Mouse (Mus musculus) neural tube, embryonic 13.5 days (tissue): ENCODE measurements around the gene Map6d1. TPM values are rescaled to one million over a fixed set of nuclear protein-coding genes. Genes with fewer than 3 reads are reported as not detected.

Experiments
- ATAC-seq: fragments of 200-750 bp; cut with Nextera tagmentation; 2 replicates; pipeline ENCODE4 v1.8.0; 2017; ENCODE audit warnings: low read depth, mild to moderate bottlenecking, moderate TSS enrichment, moderate library complexity
- H3K27ac ChIP-seq: fragments of 300-500 bp; sonication (generic); replicated peaks from 2 replicates; pipeline ENCODE4 v1.5.1; 2015; ENCODE audit warnings: moderate library complexity, mild to moderate bottlenecking, inconsistent platforms
- H3K27me3 ChIP-seq: fragments of 300-500 bp; sonication (generic); 2 replicates; pipeline ENCODE4 v1.6.1; 2015; ENCODE audit warnings: mild to moderate bottlenecking, inconsistent platforms
- H3K36me3 ChIP-seq: fragments of 300-500 bp; sonication (generic); 2 replicates; pipeline ENCODE4 v1.6.1; 2015; ENCODE audit warnings: mild to moderate bottlenecking, inconsistent platforms
- H3K4me1 ChIP-seq: fragments of 300-500 bp; sonication (generic); replicated peaks from 2 replicates; pipeline ENCODE4 v1.6.1; 2015; ENCODE audit warnings: inconsistent platforms
- H3K4me2 ChIP-seq: fragments of 300-500 bp; sonication (generic); 2 replicates; pipeline ENCODE4 v1.6.1; 2015; ENCODE audit warnings: inconsistent platforms, mild to moderate bottlenecking, moderate library complexity
- H3K4me3 ChIP-seq: fragments of 300-500 bp; sonication (generic); 2 replicates; pipeline ENCODE4 v1.5.1; 2015; ENCODE audit warnings: mild to moderate bottlenecking, inconsistent platforms
- H3K9ac ChIP-seq: fragments of 300-500 bp; sonication (generic); 2 replicates; pipeline ENCODE4 v1.6.1; 2015; ENCODE audit warnings: moderate library complexity, mild to moderate bottlenecking, inconsistent platforms
- H3K9me3 ChIP-seq: fragments of 300-500 bp; sonication (generic); 2 replicates; pipeline ENCODE4 v1.6.1; 2016; ENCODE audit warnings: inconsistent platforms
- WGBS: fragments of 180-500 bp; shearing (Covaris S2); methylation state at CpG from one replicate; pipeline ENCODE4 v1.1.7; 2015; 5-methylcytosine and 5-hydroxymethylcytosine counted together
- polyA plus RNA-seq: library from polyadenylated mRNA; unstranded; fragments of >200 nt; fragmentation: Nextera tagmentation; extraction: Ambion mirVana; gene quantifications from 2 replicates; pipeline ENCODE4 v1.2.1, GENCODE M21; 2015

Gene Map6d1
- 3.9 and 4.4 TPM in 2 replicates for polyA plus RNA-seq

DNA sequence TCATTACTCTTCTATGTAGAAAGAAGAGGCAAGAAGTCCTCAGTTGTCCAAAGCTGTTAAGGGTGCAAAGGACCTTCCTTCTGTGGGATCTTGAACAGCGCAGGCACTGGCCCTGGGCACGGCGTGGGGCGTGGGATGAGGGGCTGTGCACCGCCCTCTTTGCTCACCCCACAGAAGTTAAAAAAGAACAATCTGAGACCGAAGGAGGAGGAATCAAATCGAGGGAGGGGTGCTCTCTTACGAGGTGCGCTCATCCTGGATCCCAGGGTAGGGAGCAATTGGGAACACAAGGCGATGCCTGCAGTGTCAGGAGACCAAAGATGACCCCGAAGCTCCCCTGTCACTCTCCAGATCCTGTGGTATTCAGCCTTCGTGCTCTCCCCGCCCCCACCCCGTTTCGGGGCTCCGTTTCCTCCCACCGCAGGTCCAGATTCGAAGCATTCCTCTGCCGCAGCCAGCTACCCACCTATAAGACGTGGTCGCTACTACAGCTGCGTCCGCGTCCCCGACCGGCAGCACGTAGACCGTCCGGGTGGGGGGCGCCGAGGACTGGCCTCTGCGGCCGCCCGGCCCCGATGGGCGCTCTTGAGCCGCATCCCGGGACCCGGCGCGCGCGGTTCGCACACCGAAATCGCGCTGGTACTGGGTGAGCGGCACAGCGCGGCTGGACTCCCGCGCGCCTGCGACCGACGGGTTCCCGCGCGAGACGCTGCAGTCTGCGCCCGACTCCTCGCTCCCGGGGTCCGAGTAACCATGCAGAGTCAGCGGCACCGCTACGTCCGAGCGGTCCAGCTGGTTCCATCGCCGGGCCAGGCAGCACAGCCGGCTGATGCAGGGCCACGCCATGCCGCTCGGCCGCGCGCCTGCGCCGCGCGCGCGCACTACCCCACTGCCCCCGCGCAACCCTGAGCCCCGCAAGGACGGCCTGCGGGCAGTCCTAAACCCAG is at the start of gene Map6d1:
Gene Map6d1 (minus strand): TSS at position 891 of the 947 bp plus-strand sequence.
- H3K4me3 ChIP-seq, result peak within 1 kb of the TSS; percentile 74
- peak within 1 kb of the TSS; percentile 72 for H3K4me2 ChIP-seq
- ATAC-seq, result peak; percentile 90
- peaks cover 7% of the 10 kb centered on the region; the same call in 1 of the 2 replicates for H3K27me3 ChIP-seq
- no peaks in the 10 kb centered on the region for H3K9me3 ChIP-seq
- peaks cover 18% of the 10 kb centered on the region for H3K4me1 ChIP-seq
- peak within 1 kb of the TSS; percentile 81 for H3K27ac ChIP-seq
- no peaks in the 10 kb centered on the region for H3K36me3 ChIP-seq
- under 1% methylated on average over 82 of the region's 90 CpGs for WGBS
- H3K9ac ChIP-seq, result peak within 1 kb of the TSS; percentile 82

- Histone ChIP-seq H3K27ac (no peak overlapping the region), H3K4me3 (no peak overlapping the region), H3K9ac (no peak overlapping the region), H3K36me3 (peaks cover 72% of the 10 kb centered on the region), H3K4me1 (no peaks in the 10 kb centered on the region), H3K9me3 (no peaks in the 10 kb centered on the region), H3K4me2 (no peak overlapping the region), H3K27me3 (no peaks in the 10 kb centered on the region)
- WGBS, result 85% methylated on average over 4 of the region's 4 CpGs
- no peak for ATAC-seq
Observed at GRCm38 (mm10) chr16:20280238-20280637, 39.1 kb upstream of the Map6d1 start.

- Histone ChIP-seq H3K4me2 (no peak overlapping the region), H3K9ac (no peak overlapping the region), H3K9me3 (no peaks in the 10 kb centered on the region), H3K27me3 (no peaks in the 10 kb centered on the region), H3K27ac (no peak overlapping the region), H3K4me1 (no peaks in the 10 kb centered on the region), H3K4me3 (no peak overlapping the region), H3K36me3 (peaks cover 63% of the 10 kb centered on the region)
- ATAC-seq, result no peak
- WGBS, result 94% methylated on average over 5 of the region's 5 CpGs
Observed at GRCm38 (mm10) chr16:20279395-20279794, 38.2 kb upstream of the Map6d1 start.

- no peaks in the 10 kb centered on the region for H3K4me1 ChIP-seq
- H3K27ac ChIP-seq, result no peak overlapping the region
- 67% methylated on average over 3 of the region's 3 CpGs for whole genome bisulfite sequencing
- H3K27me3 ChIP-seq, result no peaks in the 10 kb centered on the region
- H3K9me3 ChIP-seq, result no peaks in the 10 kb centered on the region
- H3K4me3 ChIP-seq, result no peak overlapping the region
- H3K9ac ChIP-seq, result no peak overlapping the region
- ATAC-seq, result no peak
- no peak overlapping the region for H3K4me2 ChIP-seq
- peaks cover 3% of the 10 kb centered on the region for H3K36me3 ChIP-seq
Observed at GRCm38 (mm10) chr16:20272994-20273393, 31.8 kb upstream of the Map6d1 start.

- no peaks in the 10 kb centered on the region for H3K9me3 ChIP-seq
- 86% methylated on average over 4 of the region's 4 CpGs for WGBS
- H3K9ac ChIP-seq, result no peak overlapping the region
- no peak overlapping the region for H3K4me3 ChIP-seq
- ATAC-seq, result no peak
- H3K27me3 ChIP-seq, result no peaks in the 10 kb centered on the region
- H3K4me2 ChIP-seq, result no peak overlapping the region
- no peaks in the 10 kb centered on the region for H3K36me3 ChIP-seq
- H3K27ac ChIP-seq, result no peak overlapping the region
- no peaks in the 10 kb centered on the region for H3K4me1 ChIP-seq
Observed at GRCm38 (mm10) chr16:20271339-20271738, 30.2 kb upstream of the Map6d1 start.

DNA sequence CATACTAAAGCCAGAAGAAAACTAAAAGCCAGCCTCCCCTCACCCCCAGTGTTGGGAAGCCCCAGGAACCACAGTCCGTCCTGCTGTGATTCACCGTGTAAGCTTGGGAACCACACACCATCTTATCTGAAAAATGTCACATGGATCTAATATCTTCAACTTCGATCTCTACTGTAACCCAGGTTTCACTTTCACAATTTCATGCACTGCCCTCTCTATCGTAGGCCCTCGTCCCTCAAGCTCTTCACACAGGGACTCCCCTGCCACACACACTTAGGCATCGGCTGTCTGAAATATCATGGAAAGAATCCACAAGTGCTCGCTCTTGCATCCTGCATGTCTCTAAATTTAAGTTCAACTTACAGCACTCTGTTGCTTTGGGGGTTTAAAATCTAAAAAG is 23.9 kb upstream of the Map6d1 start:
- Histone ChIP-seq H3K9ac (no peak overlapping the region), H3K27ac (no peak overlapping the region), H3K4me3 (no peak overlapping the region), H3K4me2 (no peak overlapping the region), H3K36me3 (no peaks in the 10 kb centered on the region), H3K27me3 (no peaks in the 10 kb centered on the region), H3K4me1 (no peaks in the 10 kb centered on the region), H3K9me3 (no peaks in the 10 kb centered on the region)
- 82% methylated on average over 7 of the region's 7 CpGs for WGBS
- no peak for ATAC-seq

- Histone ChIP-seq H3K4me2 (no peak overlapping the region), H3K27me3 (no peaks in the 10 kb centered on the region), H3K9ac (no peak overlapping the region), H3K9me3 (no peaks in the 10 kb centered on the region), H3K27ac (no peak overlapping the region), H3K36me3 (no peaks in the 10 kb centered on the region), H3K4me3 (no peak overlapping the region), H3K4me1 (no peaks in the 10 kb centered on the region)
- WGBS, result 78% methylated on average over 5 of the region's 5 CpGs
- no peak for ATAC-seq
Observed at GRCm38 (mm10) chr16:20257926-20258325, 16.8 kb upstream of the Map6d1 start.

DNA sequence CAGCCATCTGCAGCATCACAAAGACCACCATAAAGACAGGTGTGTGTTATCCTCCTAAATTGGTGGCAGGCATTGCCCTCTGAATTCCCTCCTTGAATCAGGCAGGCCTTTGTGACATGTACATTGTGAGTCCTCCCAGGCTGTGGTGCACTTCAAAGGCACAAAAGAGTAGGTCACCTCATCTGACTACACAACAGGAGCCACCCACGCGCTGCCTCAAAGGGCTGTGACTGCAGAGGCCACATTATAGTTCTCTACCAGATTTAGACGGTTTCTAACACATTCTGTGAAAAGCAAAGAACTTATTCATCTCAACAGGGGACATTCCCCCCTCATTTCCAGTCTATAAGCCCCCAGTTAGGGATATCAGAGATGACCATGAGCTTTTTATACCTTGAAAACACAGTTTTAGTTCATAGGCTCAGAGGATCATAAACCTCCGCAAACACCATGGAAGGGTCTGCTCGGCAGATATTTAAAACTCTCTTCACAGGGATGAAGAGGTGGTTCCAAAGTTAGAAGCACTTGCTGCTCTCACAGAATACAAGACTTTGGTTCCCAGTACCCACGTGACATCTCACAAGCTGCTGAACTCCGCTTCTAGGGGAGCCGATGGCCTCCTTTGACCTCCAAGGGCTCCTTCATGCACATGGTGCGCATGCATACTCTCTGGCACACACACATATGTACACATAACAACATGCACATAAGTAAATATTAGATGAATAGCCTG is 7.5 kb upstream of the Map6d1 start:
- 86% methylated on average over 9 of the region's 9 CpGs for WGBS
- Histone ChIP-seq H3K4me2 (no peak overlapping the region), H3K9ac (no peak overlapping the region), H3K4me3 (no peak overlapping the region), H3K27ac (no peak overlapping the region), H3K27me3 (no peaks in the 10 kb centered on the region), H3K4me1 (no peaks in the 10 kb centered on the region), H3K9me3 (no peaks in the 10 kb centered on the region), H3K36me3 (no peaks in the 10 kb centered on the region)
- no peak for ATAC-seq

DNA sequence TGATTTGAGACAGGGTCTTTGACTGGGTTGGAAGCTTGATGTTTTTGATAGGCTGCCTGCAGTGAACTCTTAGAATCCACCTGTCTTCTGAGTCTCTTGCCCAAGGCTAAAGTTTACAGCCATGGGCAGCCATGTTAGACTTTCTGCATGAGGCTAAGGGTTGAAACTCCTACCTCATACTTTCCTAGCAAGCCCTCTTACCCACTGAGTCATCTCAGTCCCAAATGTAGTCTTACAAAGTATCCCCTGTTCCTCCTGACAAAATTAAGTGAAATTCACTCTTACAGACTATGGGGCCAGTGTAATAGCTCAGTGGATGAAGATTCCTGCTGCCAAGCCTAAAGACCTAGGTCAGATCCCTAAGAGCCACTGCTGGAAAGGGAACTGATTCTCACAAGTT is 5.9 kb upstream of the Map6d1 start:
- H3K4me2 ChIP-seq, result no peak overlapping the region
- H3K9me3 ChIP-seq, result no peaks in the 10 kb centered on the region
- H3K27ac ChIP-seq, result no peak overlapping the region

GRCm38 (mm10) chr16:20238646-20239045 is 2.5 kb downstream of the Map6d1 start:
- ATAC-seq, result no peak
- no peak overlapping the region for H3K4me2 ChIP-seq
- peaks cover 19% of the 10 kb centered on the region for H3K36me3 ChIP-seq
- H3K9ac ChIP-seq, result no peak overlapping the region
- 93% methylated on average over 4 of the region's 4 CpGs for WGBS
- no peak overlapping the region for H3K27ac ChIP-seq
- no peak overlapping the region for H3K4me3 ChIP-seq
- peaks cover 18% of the 10 kb centered on the region for H3K4me1 ChIP-seq
- H3K9me3 ChIP-seq, result no peaks in the 10 kb centered on the region
- H3K27me3 ChIP-seq, result peaks cover 7% of the 10 kb centered on the region; the same call in 1 of the 2 replicates

More for the DNA sequence above, 5.9 kb upstream of the Map6d1 start:
- Histone ChIP-seq H3K36me3 (no peaks in the 10 kb centered on the region), H3K4me3 (no peak overlapping the region), H3K27me3 (peaks cover 3% of the 10 kb centered on the region; the same call in 1 of the 2 replicates), H3K9ac (no peak overlapping the region), H3K4me1 (no peaks in the 10 kb centered on the region)
- no peak for ATAC-seq

DNA sequence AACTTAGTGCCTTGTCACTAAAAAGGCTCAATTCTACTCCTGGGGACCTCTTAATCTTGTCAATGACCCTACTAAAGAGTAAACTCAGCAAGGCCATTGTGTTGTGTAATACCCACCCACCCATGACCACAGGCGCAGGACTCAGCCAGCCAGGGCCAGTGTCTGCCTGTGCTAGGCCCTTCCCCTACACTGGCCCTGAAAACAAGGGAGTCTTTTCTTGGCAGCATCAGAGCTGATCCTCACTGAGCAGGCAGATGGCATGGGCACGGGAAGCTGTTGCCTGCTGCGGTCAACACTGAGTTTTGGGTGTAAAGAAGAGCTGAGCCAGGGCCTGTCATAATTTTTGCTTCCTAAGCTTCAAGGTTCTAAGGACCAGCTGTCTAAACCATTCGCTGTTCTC is 3.7 kb downstream of the Map6d1 start:
- no peak overlapping the region for H3K4me2 ChIP-seq
- H3K4me1 ChIP-seq, result peaks cover 18% of the 10 kb centered on the region
- peaks cover 28% of the 10 kb centered on the region for H3K36me3 ChIP-seq
- 55% methylated on average over 4 of the region's 4 CpGs for WGBS
- peaks cover 7% of the 10 kb centered on the region; the same call in 1 of the 2 replicates for H3K27me3 ChIP-seq
- no peak overlapping the region for H3K9ac ChIP-seq
- ATAC-seq, result no peak
- no peak overlapping the region for H3K4me3 ChIP-seq
- H3K27ac ChIP-seq, result peak overlapping the region; percentile 24; the same call in 1 of the 2 replicates
- H3K9me3 ChIP-seq, result no peaks in the 10 kb centered on the region

- ATAC-seq, result no peak
- H3K4me3 ChIP-seq, result no peak overlapping the region
- no peak overlapping the region for H3K27ac ChIP-seq
- peaks cover 55% of the 10 kb centered on the region for H3K36me3 ChIP-seq
- H3K27me3 ChIP-seq, result no peaks in the 10 kb centered on the region
- no peak overlapping the region for H3K4me2 ChIP-seq
- 58% methylated on average over 4 of the region's 4 CpGs for WGBS
- no peaks in the 10 kb centered on the region for H3K9me3 ChIP-seq
- peaks cover 7% of the 10 kb centered on the region for H3K4me1 ChIP-seq
- H3K9ac ChIP-seq, result no peak overlapping the region
Observed at GRCm38 (mm10) chr16:20234406-20234805, 6.8 kb downstream of the Map6d1 start.
